Mouse (Mus musculus) liver, adult 2 months (tissue): ENCODE results near the gene Dock1. TPM values are rescaled to one million over a fixed set of nuclear protein-coding genes. Genes with fewer than 3 reads are reported as not detected.

Experiments used
- DNase-seq: peaks from one replicate; pipeline ENCODE4 v3.0.0-alpha.2; 2011; ENCODE audit warnings: low read depth, low spot score; ENCODE audit errors: extremely low read depth
- H3K27ac ChIP-seq: fragments of 200-500 bp; replicated peaks from 2 replicates; pipeline ENCODE4 v1.5.1; 2012; ENCODE audit warnings: low read depth, mild to moderate bottlenecking, control low read depth, inconsistent platforms, low read length; ENCODE audit not compliant: insufficient read depth
- H3K27me3 ChIP-seq: fragments of 200-500 bp; 2 replicates; pipeline ENCODE4 v1.6.1; 2012; ENCODE audit warnings: mild to moderate bottlenecking, moderate library complexity, low read length, inconsistent platforms; ENCODE audit not compliant: control insufficient read depth, insufficient read depth
- H3K36me3 ChIP-seq: fragments of 200-500 bp; 2 replicates; pipeline ENCODE4 v1.6.1; 2012; ENCODE audit warnings: low read length, inconsistent platforms; ENCODE audit not compliant: control insufficient read depth, insufficient read depth
- H3K4me1 ChIP-seq: fragments of 200-500 bp; 2 replicates; pipeline ENCODE4 v1.6.1; 2011; ENCODE audit warnings: low read length; ENCODE audit not compliant: control insufficient read depth, insufficient read depth
- H3K4me3 ChIP-seq: fragments of 200-500 bp; 2 replicates; pipeline ENCODE4 v1.5.1; 2011; ENCODE audit warnings: low read depth, mild to moderate bottlenecking, control low read depth, low read length, moderate library complexity; ENCODE audit not compliant: insufficient read depth
- H3K79me2 ChIP-seq: fragments of 200-500 bp; 2 replicates; pipeline ENCODE4 v1.6.1; 2012; ENCODE audit warnings: inconsistent platforms, mild to moderate bottlenecking, low read length, moderate library complexity; ENCODE audit not compliant: control insufficient read depth, insufficient read depth
- H3K9ac ChIP-seq: fragments of 200-500 bp; 2 replicates; pipeline ENCODE4 v1.6.1; 2012; ENCODE audit warnings: low read depth, mild to moderate bottlenecking, control low read depth, inconsistent platforms, low read length
- CTCF ChIP-seq: fragments of 200-500 bp; IDR thresholded peaks from 2 replicates; pipeline ENCODE4 v1.5.1; 2011; ENCODE audit warnings: low read depth, low read length, control low read depth
- POLR2A ChIP-seq: fragments of 200-500 bp; IDR thresholded peaks from 2 replicates; pipeline ENCODE4 v1.6.1; 2011; ENCODE audit warnings: low read length, control low read depth; ENCODE audit not compliant: insufficient read depth; ENCODE audit errors: extremely low read depth
- WGBS: fragments of 180-500 bp; shearing (Covaris S2); methylation state at CpG from one replicate; pipeline ENCODE4 v1.1.7; 2018; 5-methylcytosine and 5-hydroxymethylcytosine counted together
- polyA plus RNA-seq: library from polyadenylated mRNA; depleted of rRNA; stranded (reverse); fragments of >200 nt; gene quantifications from 2 replicates; pipeline ENCODE4 v1.2.3, GENCODE M21; 2012
- total RNA-seq: library from RNA; depleted of rRNA; stranded (reverse); fragments of >200 nt; gene quantifications from 2 replicates; pipeline ENCODE4 v1.2.3, GENCODE M21; 2014

Dock1 gene
- total and polyA plus RNA-seq, 2 experiments = 2.4 to 17.0 TPM

GRCm38 (mm10) chr7:134822006-134822405 lies 151.6 kb downstream of the Dock1 start:
- DNase-seq = peak; percentile 14
- 47% methylated on average over 3 of the region's 3 CpGs for WGBS
- H3K79me2 ChIP-seq = no peaks in the 10 kb centered on the region
- TF ChIP-seq CTCF (no peak), POLR2A (no peak)
- no peak overlapping the region for H3K9ac ChIP-seq
- H3K27me3 ChIP-seq = no peaks in the 10 kb centered on the region
- no peak overlapping the region for H3K27ac ChIP-seq
- H3K4me1 ChIP-seq = peaks cover 3% of the 10 kb centered on the region
- no peaks in the 10 kb centered on the region for H3K36me3 ChIP-seq
- no peak overlapping the region for H3K4me3 ChIP-seq

- H3K27me3 ChIP-seq = no peaks in the 10 kb centered on the region
- peaks cover 3% of the 10 kb centered on the region for H3K4me1 ChIP-seq
- no peak overlapping the region for H3K4me3 ChIP-seq
- no peak for TF ChIP-seq POLR2A
- no peak for TF ChIP-seq CTCF
- no peaks in the 10 kb centered on the region for H3K79me2 ChIP-seq
- no peak overlapping the region for H3K9ac ChIP-seq
- no peaks in the 10 kb centered on the region for H3K36me3 ChIP-seq
- 82% methylated on average over 4 of the region's 4 CpGs for WGBS
- no peak for DNase-seq
- H3K27ac ChIP-seq = no peak overlapping the region
Observed at GRCm38 (mm10) chr7:134823891-134824290, 153.4 kb downstream of the Dock1 start.

GRCm38 (mm10) chr7:134840066-134840465 lies 169.6 kb downstream of the Dock1 start:
- WGBS = 90% methylated on average over 2 of the region's 2 CpGs
- H3K79me2 ChIP-seq = no peaks in the 10 kb centered on the region
- no peak for DNase-seq
- no peak overlapping the region for H3K27ac ChIP-seq
- no peak overlapping the region for H3K4me3 ChIP-seq
- H3K9ac ChIP-seq = no peak overlapping the region
- H3K36me3 ChIP-seq = no peaks in the 10 kb centered on the region
- no peaks in the 10 kb centered on the region for H3K4me1 ChIP-seq
- no peaks in the 10 kb centered on the region for H3K27me3 ChIP-seq
- TF ChIP-seq CTCF (no peak), POLR2A (no peak)

- no peak for DNase-seq
- Histone ChIP-seq H3K27ac (no peak overlapping the region), H3K27me3 (no peaks in the 10 kb centered on the region), H3K36me3 (no peaks in the 10 kb centered on the region), H3K4me3 (no peak overlapping the region), H3K9ac (no peak overlapping the region), H3K4me1 (no peaks in the 10 kb centered on the region), H3K79me2 (no peaks in the 10 kb centered on the region)
- 95% methylated on average over 4 of the region's 4 CpGs for WGBS
- no peak for TF ChIP-seq CTCF
- no peak for TF ChIP-seq POLR2A
Observed at GRCm38 (mm10) chr7:134842751-134843150, 172.3 kb downstream of the Dock1 start.

GRCm38 (mm10) chr7:134862000-134862399 lies 191.5 kb downstream of the Dock1 start:
- no peaks in the 10 kb centered on the region for H3K79me2 ChIP-seq
- TF ChIP-seq CTCF (no peak), POLR2A (no peak)
- no peak overlapping the region for H3K9ac ChIP-seq
- no peaks in the 10 kb centered on the region; the same call in 1 of the 2 replicates for H3K36me3 ChIP-seq
- WGBS = 95% methylated on average over 6 of the region's 6 CpGs
- no peak overlapping the region for H3K27ac ChIP-seq
- no peaks in the 10 kb centered on the region for H3K27me3 ChIP-seq
- DNase-seq = no peak
- H3K4me3 ChIP-seq = no peak overlapping the region
- H3K4me1 ChIP-seq = no peaks in the 10 kb centered on the region

- no peak overlapping the region for H3K4me3 ChIP-seq
- no peaks in the 10 kb centered on the region for H3K27me3 ChIP-seq
- no peaks in the 10 kb centered on the region for H3K4me1 ChIP-seq
- 91% methylated on average over 2 of the region's 2 CpGs for WGBS
- TF ChIP-seq POLR2A = no peak
- no peak for TF ChIP-seq CTCF
- no peak for DNase-seq
- no peaks in the 10 kb centered on the region; the same call in 1 of the 2 replicates for H3K36me3 ChIP-seq
- H3K27ac ChIP-seq = no peak overlapping the region
- no peak overlapping the region for H3K9ac ChIP-seq
- H3K79me2 ChIP-seq = no peaks in the 10 kb centered on the region
Observed at GRCm38 (mm10) chr7:134864175-134864574, 193.7 kb downstream of the Dock1 start.
